Mouse (Mus musculus) brain, embryonic 18.5 days (tissue): ENCODE data around the gene Lrrc8a.

Source experiments
- DNase-seq: peaks from one replicate; pipeline ENCODE4 v3.0.0-alpha.2; 2012; ENCODE audit warnings: low read depth, low spot score

The Lrrc8a gene

DNA sequence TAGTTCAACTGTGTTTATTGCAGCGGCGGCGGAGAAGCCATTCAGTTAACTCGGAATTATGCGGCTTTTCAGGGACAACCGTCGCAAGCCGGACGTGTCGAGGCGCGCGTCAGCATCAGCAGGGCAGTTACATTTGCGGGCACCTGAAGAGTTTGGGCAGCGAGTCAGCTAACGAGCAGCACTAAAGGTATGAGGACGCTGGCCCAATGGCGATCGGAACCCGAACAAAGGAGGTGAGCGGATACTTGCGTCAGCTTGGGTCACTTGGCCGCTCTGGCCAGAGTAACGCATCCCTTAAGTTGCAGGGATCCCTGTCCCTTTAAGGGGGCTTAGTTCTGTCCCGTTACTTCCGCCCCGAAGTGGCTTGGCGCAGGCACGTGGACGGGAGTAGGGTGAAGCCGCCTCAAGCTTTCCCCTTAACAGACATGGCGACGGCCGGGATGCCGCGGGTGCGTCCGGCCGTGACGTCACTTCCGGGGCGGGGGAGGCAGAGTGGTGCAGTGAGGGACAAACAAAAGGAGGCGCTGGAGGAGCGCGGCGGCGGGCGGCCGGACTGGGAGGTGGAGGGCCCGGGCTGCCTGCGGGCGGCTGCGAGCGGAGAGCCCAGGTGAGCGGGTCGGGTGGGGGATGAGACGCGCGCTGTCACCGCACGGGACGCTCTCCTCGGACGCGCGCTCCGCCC is at the start of gene Lrrc8a:
Gene Lrrc8a, plus strand, starts transcription at position 517 of the 682 bp plus-strand sequence.
- DNase-seq, result peak; percentile 94

DNA sequence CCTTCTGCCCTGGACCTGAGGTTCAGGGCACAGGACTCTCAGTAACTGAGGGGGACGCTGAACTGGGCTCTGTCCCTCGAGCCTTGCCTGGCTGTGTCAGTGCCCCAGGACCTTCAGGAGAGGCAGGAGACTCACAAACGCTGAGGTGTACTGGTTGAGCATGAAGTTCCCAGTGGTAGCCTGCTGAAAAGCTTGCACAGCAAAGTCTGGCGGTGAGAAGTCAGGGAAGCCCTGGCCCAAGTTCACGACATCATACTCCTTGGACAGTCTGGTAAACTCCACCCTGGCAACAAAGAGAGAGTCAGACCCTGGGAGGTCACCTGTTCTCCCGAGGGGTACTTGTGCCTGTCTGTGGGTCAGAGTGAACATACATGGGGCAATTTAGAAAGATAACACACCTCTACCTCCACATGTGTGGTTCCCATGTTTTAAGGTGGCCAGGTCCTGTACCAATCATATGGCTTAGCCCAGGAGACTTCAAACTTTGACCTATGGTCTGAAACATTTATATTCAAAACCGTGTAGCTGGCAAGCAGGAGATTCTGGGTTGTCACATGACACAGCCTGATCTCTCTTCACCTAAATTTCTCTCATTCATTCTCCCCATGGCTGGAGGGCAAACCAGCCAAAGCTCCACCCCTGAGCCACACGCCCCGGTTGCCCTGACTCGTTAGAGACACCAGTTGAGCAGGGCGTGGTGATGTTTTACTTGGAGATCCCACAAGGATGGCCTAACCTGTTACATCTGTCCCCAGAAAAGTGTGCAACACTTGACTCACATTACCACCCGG is 45.5 kb upstream of the Lrrc8a start:
- DNase-seq, result no peak

DNA sequence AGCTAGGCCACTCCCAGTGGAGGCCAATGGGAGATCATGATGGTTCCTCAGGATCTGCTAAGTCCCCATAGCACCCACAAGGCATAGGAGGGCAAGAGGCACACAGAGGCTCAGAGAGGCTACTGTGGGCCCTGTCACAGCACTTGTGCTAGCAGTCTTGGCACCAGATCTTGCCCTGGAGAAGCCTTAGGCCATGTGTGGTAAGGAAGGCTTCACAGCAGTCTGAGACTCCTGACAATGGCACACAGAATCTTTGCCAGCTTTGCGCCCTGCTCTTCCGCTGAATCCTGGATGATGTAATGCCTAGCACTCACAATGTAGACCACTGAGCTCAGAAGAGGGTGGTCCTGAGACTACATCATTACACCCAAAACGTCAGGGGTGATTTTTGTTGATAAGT is 42.9 kb upstream of the Lrrc8a start:
- DNase-seq, result no peak

DNA sequence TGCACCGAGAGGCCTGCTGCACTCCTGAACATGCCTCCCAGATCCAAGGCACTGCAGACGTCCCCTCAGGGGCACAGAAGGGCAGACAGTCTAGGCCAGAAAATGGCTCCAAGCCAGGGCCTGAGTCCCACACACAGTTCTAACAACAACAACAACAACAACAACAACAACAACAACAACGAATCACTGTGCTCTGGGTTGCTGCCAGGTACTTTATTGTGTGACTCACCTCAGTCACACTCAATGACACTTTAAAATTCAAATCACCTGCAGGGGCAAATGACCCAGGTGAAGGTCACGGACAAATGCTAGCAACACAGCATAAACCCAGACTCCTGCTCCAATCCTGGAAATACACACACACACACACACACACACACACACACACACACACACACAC is 39.5 kb upstream of the Lrrc8a start:
- no peak for DNase-seq

DNA sequence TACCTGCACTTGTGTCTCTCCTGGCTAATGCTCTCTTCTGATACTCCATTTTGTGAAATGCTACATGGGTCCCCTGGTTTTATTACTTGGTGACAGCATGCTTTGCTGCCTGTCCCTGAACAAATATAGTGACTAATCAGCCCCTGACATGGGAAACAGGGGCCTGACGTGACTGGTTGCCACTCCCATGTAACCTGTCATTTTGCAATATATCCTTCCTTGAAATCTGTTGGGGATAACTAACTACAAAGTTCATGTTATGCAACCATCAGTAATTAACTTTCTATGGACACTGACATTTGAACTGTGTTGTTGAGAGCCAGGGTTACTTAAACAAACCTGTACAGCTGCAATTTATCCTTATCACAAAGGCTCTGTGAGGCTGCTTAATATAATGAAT is 37.5 kb upstream of the Lrrc8a start:
- DNase-seq, result no peak

DNA sequence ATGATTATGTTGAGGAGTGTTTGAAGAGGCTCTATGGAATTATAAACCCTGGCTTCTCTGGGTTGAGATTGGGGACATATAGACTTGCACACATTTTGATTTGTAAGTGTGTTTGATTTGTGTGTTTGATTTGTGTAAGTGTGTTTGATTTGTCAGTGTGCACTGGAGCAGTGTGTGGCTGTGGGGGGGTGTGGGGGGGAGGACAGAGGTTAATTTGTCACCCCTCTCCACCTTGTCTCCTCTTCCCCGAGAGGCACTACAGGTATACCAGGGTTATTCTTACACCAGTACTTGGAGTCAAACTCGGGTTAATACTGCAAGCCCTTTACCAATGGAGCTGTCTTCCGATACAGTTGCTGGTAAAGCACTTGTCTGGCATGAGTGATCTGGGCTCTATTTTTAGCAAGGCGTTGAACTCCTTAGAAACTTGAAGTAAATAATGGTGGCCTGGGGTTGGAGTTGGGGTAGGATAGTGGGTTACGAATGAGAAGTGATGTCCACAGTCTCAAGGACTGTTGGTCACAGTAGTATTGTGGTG is 37.1 kb upstream of the Lrrc8a start:
- DNase-seq, result no peak

DNA sequence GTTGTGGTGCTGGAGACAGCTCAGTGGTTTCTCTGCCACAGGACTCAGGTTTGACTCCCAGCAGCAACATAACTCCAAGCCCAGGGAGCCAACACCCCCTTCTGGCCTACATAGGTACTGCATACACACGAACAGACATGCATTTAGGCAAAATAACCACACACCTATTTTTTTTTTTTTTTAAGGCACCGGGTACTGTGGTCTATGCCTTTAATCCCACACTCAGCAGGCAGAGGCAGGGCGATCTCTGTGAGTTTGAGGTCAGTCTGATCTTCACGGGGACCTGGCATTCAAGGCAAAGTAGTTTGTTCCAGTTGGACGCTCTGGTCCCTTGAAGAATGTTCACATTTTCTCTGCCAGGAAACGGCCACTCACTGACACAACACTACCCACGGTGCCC is 34.1 kb upstream of the Lrrc8a start:
- no peak for DNase-seq

DNA sequence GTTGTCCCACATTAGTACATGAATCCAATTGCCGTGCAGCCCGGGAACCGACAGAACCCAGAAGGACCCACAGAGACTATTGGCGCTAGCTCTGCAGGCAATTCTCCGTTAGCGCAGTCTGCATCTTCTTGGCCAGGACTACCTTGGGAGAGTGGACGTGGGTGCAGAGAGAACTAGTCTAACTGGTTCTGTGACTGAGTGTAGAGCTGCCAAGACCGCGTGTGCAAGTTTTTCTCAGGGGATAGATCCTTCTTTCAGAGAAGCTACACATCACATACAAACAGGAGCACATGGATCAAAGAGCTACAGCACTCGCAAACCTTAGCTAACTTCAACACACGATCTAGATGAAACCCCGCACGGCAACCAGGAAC is 32.3 kb upstream of the Lrrc8a start:
- no peak for DNase-seq

DNA sequence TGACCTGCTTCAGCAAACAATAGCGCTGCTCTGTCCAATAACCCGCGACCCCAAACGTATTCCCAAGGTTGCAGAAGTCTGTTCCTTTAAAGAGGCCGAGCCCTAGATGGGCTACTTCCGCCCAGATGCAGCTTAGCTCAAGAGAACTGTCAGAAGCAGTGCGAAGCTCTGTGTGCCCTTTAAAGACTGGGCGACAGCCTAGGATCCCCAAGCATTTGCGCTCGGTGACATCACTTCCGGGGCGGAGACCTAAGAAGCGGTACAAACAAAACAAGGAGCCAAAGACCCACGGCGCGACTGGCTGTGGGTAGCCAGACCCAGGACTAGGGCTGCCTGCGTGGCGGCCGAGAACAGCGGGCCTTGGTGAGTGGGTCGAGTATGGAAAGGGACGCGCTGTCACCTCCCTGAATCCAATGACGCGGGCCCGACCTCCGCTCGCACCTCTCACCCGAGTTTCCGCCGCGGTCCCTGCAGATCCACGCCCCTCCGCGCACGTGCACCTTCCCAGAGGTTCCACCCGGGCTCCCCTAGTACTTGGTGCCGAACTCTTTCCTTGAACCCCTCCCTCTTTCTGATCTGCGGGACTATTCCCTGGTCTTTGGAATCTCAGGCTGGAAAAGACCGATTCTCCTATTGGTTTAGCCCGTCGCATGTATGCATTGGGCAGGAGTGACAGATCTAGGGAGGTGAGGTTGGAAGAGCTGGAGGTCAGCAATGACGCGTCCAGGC is 31.7 kb upstream of the Lrrc8a start, which contains the start of gene Kyat1:
Gene Kyat1, minus strand, starts transcription at position 219 of the 729 bp plus-strand sequence.
- peak; percentile 90 for DNase-seq

DNA sequence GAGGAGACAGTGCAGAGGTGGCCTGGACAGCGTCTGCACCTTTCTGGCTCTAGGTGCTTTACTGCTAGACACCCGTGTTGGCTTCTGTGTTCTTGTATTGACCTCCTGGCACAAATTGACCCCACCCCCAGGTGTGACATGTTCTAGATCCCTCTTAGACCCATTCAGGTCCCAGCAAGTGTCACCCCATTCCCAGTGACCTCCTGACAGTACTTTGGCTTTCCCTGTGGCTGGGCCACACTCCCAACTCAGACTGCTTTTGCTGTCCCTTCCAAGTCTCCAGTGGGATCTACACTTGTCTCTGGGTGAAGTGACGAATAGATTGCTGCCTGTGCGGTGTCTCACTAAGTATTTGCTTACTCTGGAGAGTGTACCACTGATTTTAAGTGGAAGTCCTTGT is 30.1 kb upstream of the Lrrc8a start:
- DNase-seq, result no peak

DNA sequence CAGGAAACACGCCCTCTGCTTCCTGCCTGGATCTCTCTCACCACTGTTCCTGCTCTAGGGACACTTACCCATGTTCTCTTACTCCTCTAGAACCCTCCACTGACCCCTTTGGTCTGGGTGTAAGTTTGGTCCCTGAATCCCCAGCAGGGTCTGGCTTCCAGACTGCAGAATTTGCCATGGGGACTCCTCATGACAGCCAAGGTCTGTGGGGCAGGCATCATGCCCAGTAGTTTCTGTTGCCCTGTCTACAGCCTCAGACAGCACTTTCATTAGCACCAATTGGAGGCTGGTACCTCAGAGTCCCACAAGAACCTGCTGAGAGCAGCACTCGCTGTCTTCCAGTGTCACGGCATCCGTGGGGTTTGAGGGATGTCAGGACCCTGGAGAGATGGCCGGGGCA is 29.6 kb upstream of the Lrrc8a start:
- DNase-seq, result no peak

DNA sequence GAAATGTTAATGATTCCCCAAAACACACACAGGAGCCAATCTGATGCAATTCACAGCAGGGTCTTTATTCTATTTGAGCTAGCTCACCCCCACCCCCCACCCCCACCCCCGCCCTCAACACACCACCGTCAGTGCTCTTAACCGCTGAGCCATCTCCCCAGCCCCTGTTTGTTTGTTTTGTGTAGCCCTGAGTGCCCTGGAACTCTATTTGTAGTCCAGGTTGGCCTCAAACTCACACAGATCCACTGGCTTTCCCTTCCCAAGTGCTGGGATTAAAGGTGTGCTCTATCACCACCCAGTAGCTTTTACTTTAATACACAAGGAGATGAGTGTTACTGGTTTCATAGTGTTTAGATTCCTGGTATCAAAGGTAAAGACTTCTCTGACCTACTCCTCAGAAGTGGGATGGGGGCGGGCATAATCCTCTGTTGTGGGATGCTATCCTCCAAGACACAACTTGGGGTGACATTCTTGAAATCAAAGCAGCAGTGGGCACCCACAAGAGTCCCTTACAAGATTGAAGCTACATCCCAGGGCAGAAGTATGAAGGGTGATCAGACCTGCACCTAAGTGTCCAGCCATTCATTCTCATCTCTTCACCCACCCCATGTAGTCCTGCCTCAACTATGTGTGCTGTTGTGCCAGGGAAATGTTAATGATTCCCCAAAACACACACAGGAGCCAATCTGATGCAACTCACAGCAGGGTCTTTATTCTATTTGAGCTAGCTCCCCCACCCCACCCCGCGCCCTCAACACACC is 25.9 kb upstream of the Lrrc8a start:
- DNase-seq, result no peak

DNA sequence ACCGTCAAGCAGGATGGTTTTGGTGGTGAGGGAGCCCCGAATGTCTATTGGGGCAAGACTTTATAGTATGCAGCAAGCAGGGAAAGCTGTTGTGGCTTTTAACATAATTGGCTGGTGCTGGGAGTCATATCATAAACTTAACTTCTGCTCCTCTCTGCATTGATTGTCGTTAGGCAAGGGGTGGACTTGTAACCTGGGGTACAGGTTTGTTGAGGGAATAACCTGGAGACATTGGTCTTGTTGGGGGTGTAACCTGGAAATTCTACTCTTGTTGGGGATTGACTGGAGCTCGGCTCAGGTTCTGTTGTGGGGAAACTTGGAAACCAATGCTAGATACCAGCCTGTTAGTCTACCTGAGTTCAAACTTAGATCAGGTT is 25.4 kb upstream of the Lrrc8a start:
- DNase-seq, result no peak

DNA sequence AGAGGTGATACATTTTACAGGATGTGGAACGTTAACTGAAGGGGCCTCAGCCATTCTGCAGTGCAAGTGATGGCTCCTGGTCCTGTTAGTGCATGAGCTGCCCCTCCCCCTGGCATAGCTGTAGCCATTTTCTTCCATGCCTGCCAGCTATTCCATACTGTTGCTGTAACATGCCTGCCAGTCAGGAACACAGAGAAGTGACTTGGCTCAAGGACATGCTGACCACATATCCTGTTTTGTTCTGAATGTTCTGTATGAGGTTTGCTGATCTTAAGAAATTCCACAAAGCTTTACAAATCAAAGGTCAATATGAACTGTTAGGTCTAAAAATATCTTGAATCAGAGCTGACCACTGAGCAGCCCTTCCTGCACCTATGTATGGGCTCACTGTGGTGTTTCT is 24.6 kb upstream of the Lrrc8a start:
- DNase-seq, result no peak

DNA sequence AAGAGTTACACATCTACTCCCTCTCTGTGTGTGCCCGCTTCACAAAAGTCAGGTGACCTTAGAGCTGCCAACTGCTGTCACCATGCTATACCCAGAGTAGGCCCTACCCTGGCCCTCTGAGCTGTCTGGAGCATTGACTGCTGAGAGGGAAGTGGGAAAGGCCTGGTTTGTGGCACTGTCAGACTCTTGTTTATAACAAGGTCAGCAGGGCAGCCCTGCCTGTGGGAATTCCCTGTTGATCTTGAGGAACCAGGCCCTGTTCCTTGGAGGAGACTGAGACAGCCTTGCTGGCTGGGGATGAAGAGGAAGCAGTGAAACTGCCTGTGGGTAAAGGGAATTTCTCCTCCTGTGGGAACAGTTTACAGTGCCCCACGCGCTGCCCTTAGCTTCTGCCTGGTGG is 22.8 kb upstream of the Lrrc8a start:
- no peak for DNase-seq

DNA sequence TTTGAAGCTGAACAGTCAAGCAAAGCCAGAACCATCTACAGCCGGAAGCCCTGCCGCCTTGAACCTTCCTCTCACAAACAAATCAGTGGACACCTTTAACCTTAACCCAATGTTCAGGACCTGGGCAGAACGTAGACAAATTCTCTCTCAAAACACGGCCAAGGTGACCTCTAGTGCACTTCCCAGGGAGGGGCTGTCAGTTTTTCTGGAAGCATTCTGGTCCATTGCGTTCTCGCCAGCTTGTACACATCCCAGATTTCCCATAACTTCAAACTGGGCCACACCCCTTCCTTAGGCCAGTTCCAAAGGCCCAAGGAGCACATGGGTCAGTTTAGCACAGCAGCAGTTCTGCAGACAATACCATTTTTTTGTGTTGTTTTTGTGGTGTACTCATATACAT is 22.0 kb upstream of the Lrrc8a start:
- no peak for DNase-seq

DNA sequence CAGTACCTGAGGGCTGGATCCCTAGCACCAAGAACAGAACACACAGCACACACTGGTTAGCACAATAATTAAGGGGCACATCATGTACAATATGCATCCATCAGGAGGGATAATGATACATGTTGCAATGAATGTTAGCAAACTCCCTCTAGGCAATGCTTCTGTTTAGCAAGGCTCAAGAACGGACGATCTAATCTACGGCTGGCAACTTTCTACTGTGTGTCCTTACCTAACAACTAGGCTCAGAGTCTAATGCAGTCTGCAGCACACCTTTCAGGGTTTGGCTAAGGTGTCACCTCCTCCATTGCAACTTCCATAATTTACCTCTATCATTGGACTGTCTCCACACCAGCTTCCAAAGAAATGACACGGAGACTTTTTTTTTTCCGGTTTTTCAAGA is 21.2 kb upstream of the Lrrc8a start:
- no peak for DNase-seq

DNA sequence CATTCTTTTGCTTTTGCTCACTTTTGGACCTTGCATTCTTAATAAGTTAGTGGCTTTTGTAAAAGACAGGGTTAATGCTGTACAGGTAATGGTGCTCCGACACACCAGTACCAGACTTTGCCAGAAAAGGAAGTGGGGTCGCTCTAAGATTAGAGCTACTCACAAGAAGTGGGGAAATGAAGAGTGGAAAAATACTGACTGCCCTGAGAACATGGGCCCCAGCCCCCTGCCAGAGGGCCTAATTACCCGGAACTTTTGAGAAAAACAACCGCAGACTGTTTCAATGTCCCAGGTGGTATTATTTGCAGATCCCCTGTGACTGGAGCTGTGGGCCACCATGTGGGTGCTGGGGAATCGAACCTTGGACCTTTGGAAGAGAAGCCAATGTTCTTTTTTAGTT is 1.9 kb upstream of the Lrrc8a start:
- DNase-seq, result no peak

DNA sequence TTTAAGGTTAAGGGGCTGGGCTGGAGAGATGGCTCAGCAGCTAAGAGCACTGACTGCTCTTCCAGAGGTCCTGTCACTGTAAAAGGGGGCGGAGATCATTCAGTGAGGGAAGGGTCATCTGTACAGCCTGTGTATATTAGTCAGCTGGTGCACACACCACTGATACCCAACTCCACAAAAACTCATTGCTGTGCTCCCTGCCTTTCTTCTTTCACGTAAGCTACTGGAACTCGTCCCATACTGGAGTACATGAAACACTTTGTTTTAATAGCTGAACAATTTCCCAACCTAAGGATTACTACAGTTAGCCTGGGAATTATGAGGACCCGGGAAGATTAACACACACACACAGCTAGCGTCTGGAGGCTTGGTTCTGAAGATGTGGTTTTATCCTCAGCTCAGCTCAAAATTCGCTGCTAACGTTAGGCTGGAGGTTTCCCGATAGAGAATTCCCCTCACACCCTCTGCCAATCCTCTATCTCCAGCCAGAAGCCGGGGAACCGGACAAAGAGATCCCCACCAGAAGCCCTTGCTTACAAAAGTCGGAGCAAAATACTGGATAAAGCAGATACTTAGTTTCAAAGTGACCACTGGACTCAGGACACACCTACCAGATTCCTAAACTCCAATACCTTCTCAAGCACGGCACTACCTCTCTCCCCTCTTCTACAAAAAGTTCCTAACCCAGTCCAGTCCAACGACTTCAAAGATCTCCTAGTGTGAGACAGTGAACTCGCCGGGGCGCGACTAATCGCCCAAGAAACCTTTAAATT is 903 bp upstream of the Lrrc8a start:
- no peak for DNase-seq

DNA sequence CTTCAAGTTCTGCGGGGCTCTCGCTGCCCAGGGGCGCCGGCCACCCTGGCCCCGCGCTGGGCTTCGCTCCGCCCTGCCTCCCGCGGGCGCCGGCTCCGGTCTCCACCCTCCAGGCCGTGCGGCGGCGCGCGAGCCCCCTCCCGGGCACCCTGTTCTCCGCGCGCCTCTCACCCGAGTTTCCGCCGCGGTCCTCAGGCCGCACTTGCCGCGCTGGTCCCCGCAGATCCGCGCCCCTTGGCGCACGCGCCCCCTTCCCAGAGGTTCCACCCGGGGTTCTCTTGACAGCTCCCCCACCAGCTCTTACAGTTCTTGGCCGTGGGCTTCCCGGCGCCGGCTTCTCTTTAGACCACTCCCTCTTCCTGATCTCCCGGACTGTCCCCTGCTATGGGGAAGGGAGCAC is 366 bp downstream of the Lrrc8a start:
- no peak for DNase-seq

DNA sequence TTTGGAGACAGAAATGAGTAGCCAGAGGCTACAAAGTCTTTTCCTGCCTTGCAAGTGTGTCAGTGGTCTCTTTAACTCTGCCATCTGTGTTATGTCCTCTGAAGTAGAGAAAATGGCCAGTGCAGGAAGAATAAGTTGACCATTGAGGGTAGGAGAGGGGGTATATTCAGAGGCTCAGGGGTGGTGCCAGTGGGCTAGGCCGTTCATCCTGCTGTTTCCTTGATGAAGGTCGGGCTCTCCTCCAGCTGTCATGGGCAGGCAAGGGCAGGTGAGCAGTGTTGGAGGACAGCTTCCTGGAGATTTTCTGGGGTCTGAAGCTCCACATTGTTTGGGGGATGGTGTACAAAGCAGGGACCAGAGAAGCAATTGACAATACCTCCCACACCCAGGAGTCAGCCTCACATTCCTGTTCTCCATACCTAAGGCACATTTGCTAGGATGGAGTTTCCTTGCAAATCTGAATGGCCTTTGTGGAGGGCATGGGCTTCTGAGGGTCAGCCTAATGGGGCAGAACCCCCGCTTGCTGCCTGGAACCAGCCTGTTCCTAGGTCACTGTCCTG is 1.5 kb downstream of the Lrrc8a start:
- DNase-seq, result no peak
